Comparison of ENCODE assay signal across 21 mouse cellular contexts in the genomic region with DNA sequence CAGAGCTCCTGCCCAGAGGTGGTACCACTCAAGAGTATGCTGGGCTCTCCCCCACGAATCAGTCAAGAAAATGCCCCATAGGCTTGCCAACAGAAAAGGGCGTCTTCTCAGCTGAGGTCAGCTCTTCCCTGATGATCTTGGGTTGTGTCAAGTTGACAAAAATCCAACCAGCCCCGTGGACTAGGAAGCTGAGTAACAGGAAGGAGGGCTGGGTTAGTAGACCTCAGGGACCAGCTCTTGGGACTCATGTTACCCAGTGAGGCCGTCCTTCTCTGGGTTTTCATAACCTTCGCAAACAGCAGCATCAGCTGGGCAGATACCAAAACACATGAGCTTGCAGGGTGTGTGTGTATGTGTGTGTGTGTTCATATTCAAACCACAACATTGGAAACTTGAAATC. TPM values are rescaled to one million over a fixed set of nuclear protein-coding genes. Genes with fewer than 3 reads are reported as not detected.
A peak's percentile ranks its signal among the peaks of the same experiment; 100 is the strongest.
DNase-seq lines count a peak whose midpoint lies in the region; ATAC-seq and TF ChIP-seq lines count a peak whose summit lies in the region.
"Had no signal": no experiment of that assay in that cellular context is flagged by ENCODE, and none has a peak within 500 bp of the region (broad histone marks: within the 10 kb centered on the region; RNA-seq: fewer than 3 reads in every experiment).

No protein-coding gene starts in this region.

- H3K4me2 ChIP-seq in kidney, embryonic 14.5 days (replicated peaks; ENCODE audit: low read depth, low read length), result no peak overlapping the region
- H3K4me2 ChIP-seq: embryonic facial prominence, embryonic 13.5 days; forebrain, embryonic 12.5 days; hindbrain, embryonic 13.5 days had no signal

- no peak for TF ChIP-seq CTCF in gastrocnemius, adult 2 months (IDR thresholded peaks at IDR 0.05)
- no peak for TF ChIP-seq CTCF in testis, adult 2 months (IDR thresholded peaks at IDR 0.05; ENCODE audit: control insufficient read depth, insufficient read depth, insufficient replicate concordance, low read depth, low read length)

- DNase-seq in gastrocnemius, adult 2 months, result peak; percentile 40
- DNase-seq in gastrocnemius, postnatal 36 days, result no peak
- DNase-seq in kidney, adult 8-10 months, result no peak
- DNase-seq in testis, postnatal 14 days (ENCODE audit: low spot score), result no peak
- DNase-seq in skeletal muscle tissue, adult 2 months (ENCODE audit: low read depth, low spot score), result peak; percentile 66
- no peak for DNase-seq in urinary bladder, postnatal 36 days (ENCODE audit: low spot score in 2 of 2)
- DNase-seq: adrenal gland, postnatal 14 days; cerebellum, adult 11-12 months; cerebellum, adult 9-10 months; cerebellum, postnatal 25 days; heart, postnatal 10 days had no signal

- no peak for ATAC-seq in kidney, embryonic 14.5 days (ENCODE audit: low FRiP score, low TSS enrichment)
- ATAC-seq: CD4-positive, CD25-positive, alpha-beta regulatory T cell, adult 4 months; forebrain, embryonic 16.5 days; hindbrain, postnatal 0 days had no signal

- H3K9ac ChIP-seq in kidney, embryonic 14.5 days (ENCODE audit: low read depth, low read length), result no peak overlapping the region
- H3K9ac ChIP-seq: embryonic facial prominence, embryonic 13.5 days; forebrain, embryonic 12.5 days; hindbrain, embryonic 13.5 days had no signal

- no peaks in the 10 kb centered on the region for H3K27me3 ChIP-seq in kidney, embryonic 14.5 days (ENCODE audit: control insufficient read depth, insufficient read depth, low read length)
- no peaks in the 10 kb centered on the region for H3K27me3 ChIP-seq in testis, adult 2 months (ENCODE audit: control insufficient read depth, insufficient read depth, low read length)
- H3K27me3 ChIP-seq: embryonic facial prominence, embryonic 13.5 days; forebrain, embryonic 12.5 days had no signal

- no peaks in the 10 kb centered on the region for H3K36me3 ChIP-seq in kidney, embryonic 14.5 days (ENCODE audit: control insufficient read depth, insufficient read depth, low read length)
- no peaks in the 10 kb centered on the region for H3K36me3 ChIP-seq in testis, adult 2 months (ENCODE audit: control insufficient read depth, insufficient read depth, low read length)
- H3K36me3 ChIP-seq: embryonic facial prominence, embryonic 13.5 days; forebrain, embryonic 12.5 days; G1E; heart, embryonic 10.5 days; hindbrain, embryonic 13.5 days had no signal

- no peak overlapping the region for H3K4me3 ChIP-seq in gastrocnemius, adult 2 months
- no peak overlapping the region for H3K4me3 ChIP-seq in kidney, embryonic 14.5 days (ENCODE audit: low read length)
- H3K4me3 ChIP-seq in testis, adult 2 months (ENCODE audit: control insufficient read depth, low read depth, low read length), result peak overlapping the region; percentile 29
- H3K4me3 ChIP-seq: embryonic facial prominence, embryonic 13.5 days; forebrain, embryonic 12.5 days; heart, embryonic 10.5 days; hindbrain, embryonic 13.5 days had no signal

- 48% methylated on average over 5 of the region's 5 CpGs for WGBS in kidney, embryonic 14.5 days

- H3K27ac ChIP-seq in gastrocnemius, adult 2 months, result peak overlapping the region; percentile 51
- peak overlapping the region; percentile 78 for H3K27ac ChIP-seq in kidney, embryonic 14.5 days (ENCODE audit: low read depth, low read length)
- no peak overlapping the region for H3K27ac ChIP-seq in testis, adult 2 months (ENCODE audit: control insufficient read depth, insufficient read depth, low read depth, low read length)
- H3K27ac ChIP-seq: embryonic facial prominence, embryonic 13.5 days; forebrain, embryonic 12.5 days; heart, embryonic 10.5 days; hindbrain, embryonic 13.5 days; hindbrain, postnatal 0 days had no signal

- TF ChIP-seq POLR2A in testis, adult 2 months (IDR thresholded peaks at IDR 0.05; ENCODE audit: control insufficient read depth, low read depth, low read length), result no peak

- intact Hi-C loops in gastrocnemius, adult 2 months (cut with DNase I), result no loop called here
- intact Hi-C loops in gastrocnemius, postnatal 36 days (cut with DNase I), result loop anchor here (10.0 kb wide), 1 partner anchor 1963 kb away; a partner anchor contains a TSS

- peaks cover 24% of the 10 kb centered on the region for H3K4me1 ChIP-seq in kidney, embryonic 14.5 days (ENCODE audit: control insufficient read depth, insufficient read depth, low read length)
- peaks cover 2% of the 10 kb centered on the region for H3K4me1 ChIP-seq in testis, adult 2 months (ENCODE audit: control insufficient read depth, insufficient read depth, low read length)
- H3K4me1 ChIP-seq: embryonic facial prominence, embryonic 13.5 days; forebrain, embryonic 12.5 days; heart, embryonic 10.5 days; hindbrain, embryonic 13.5 days had no signal

- no peaks in the 10 kb centered on the region for H3K9me3 ChIP-seq in kidney, embryonic 14.5 days (ENCODE audit: control insufficient read depth, low read length)
- H3K9me3 ChIP-seq: embryonic facial prominence, embryonic 13.5 days; forebrain, embryonic 12.5 days; G1E; heart, embryonic 10.5 days; hindbrain, embryonic 13.5 days had no signal

RNA-seq across cellular contexts. Expression of a gene that starts 19.0 kb away (rescaled TPM):
- total RNA-seq in gastrocnemius, adult 2 months (2021), result 10 to 100 TPM; 29.7 to 32.1 TPM
- total RNA-seq in gastrocnemius, postnatal 36 days (2021), result 10 to 100 TPM; 19.1 to 25.4 TPM
- polyA plus RNA-seq in kidney, embryonic 14.5 days (2014; fragmentation: Nextera tagmentation; extraction: Ambion mirVana), result 31.0 and 31.9 TPM in 2 replicates
- polyA plus RNA-seq in testis, adult 2 months (2012; rRNA removed), result 22.3 and 26.7 TPM in 2 replicates

RNA-seq across cellular contexts. Expression of a gene that starts 55.8 kb away (rescaled TPM):
- not detected for total RNA-seq in gastrocnemius, adult 2 months (2021)
- under 1 TPM in 1 of 2 experiments, not detected in 1; 0.38 TPM for total RNA-seq in gastrocnemius, postnatal 36 days (2021)
- 1.1 and 2.0 TPM in 2 replicates for polyA plus RNA-seq in kidney, embryonic 14.5 days (2014; fragmentation: Nextera tagmentation; extraction: Ambion mirVana)
- polyA plus RNA-seq in testis, adult 2 months (2012; rRNA removed), result 0.38 and 0.46 TPM in 2 replicates
- polyA plus RNA-seq: G1E had no signal

Comparison
In these comparisons a context has a peak if more than half of its experiments do, and no peak if none do; other contexts are left out.
1. DNase-seq: peak in gastrocnemius, adult 2 months (single experiment) and skeletal muscle tissue, adult 2 months (single experiment); none in gastrocnemius, postnatal 36 days (0 of 2), kidney, adult 8-10 months (0 of 2), testis, postnatal 14 days (single experiment) and urinary bladder, postnatal 36 days (0 of 2).